Mouse (Mus musculus): ENCODE data around the gene Htr1f. TPM values are rescaled to one million over a fixed set of nuclear protein-coding genes. Genes with fewer than 3 reads are reported as not detected.

The Htr1f gene
- polyA plus RNA-seq, 1 experiment from 2014 or later = not detected

Small RNAs within 50 kb of the gene (microRNA-seq; reads per million reads assigned to microRNA genes)
- gene Gm23374 = not detected
